Mouse (Mus musculus) kidney, adult 11 months (tissue): ENCODE results near the gene Ces2e.
"Not testable (repeated sequence)": the region's sequence is repeated elsewhere in the genome, so short reads cannot be mapped to it uniquely, and the experiment has no call there.

Experiments
- DNase-seq: peaks from one replicate; pipeline ENCODE4 v3.0.0; 2022

Gene Ces2e

GRCm38 (mm10) chr8:104925972-104926596 lies at the start of gene Ces2e:
TSS of gene Ces2e (plus strand) at chr8:104926260.
- peak; percentile 44 for DNase-seq

DNA sequence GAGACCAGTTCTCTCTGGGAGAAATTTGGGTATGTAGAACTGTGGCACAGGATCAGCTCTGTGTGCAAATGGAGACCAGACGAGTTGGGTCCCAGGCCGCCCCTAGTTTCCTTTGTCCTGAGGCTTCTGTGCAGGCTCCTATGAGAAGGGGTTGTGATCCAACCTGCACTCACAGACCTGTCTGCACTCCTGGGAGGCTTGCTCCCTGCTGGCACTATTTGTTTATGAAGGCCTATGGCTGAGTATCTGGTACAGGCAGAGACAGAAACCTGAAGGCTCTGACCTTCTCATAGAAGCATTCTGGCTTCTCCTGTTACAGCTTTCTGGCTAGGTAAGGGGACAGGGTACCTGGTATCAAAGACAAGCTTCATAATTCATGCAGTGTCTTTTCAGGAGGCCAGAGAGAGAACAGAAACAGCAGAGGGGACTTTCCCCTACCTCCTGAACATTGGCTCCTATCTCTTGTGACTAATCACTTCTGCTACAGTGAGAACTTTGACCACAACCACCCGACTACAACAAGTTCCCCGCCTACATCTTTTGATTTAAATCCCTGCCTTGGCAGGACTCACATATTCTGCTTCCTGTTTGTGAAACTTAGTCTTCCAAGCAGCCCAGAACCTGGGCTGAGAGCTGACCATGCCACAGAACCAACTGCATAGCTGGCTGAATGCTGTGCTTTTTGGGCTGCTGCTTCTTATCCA lies 39.7 kb upstream of the Ces2e start:
- DNase-seq: not testable (repeated sequence)

GRCm38 (mm10) chr8:104901746-104902145 lies 24.3 kb upstream of the Ces2e start:
- no peak for DNase-seq

DNA sequence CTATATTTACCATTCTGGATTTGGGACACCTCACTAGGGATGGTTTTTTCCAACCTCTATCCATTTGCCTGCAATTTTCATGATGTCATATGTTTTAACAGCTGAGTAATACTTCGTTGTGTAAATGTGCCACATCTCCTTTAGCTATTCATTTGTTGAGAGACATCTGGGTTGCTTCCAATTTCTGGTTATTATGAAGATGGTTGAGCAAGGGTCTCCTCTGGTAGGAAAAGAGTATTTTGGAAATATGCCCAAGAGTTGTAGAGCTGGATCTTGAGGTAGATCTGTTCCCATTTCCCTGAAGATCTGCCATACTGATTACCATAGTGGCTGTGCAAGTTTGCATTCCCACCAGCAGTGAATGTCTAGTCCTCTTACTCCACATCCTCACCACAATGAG lies 18.9 kb upstream of the Ces2e start:
- DNase-seq: no peak

- DNase-seq: peak; percentile 72
Observed at GRCm38 (mm10) chr8:104909021-104909420, 17.0 kb upstream of the Ces2e start.

DNA sequence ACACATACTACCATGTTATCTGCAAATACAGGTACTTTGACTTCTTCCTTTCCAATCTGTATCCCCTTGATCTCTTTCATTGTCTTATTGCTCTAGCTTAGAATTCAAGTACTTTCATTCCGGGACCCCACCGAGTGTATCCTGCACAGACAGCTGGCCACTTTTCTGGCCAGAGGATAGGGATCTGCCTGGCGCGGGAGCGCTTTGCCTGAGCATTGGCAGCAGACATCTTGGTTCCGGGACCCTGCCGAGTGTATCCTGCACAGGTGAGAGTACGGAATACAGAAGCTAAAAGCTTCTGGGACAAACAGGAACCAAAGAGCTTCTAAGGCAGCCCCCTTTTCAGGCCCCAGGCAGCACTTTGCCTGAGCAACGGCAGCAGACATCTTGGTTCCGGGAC lies 16.4 kb upstream of the Ces2e start:
- DNase-seq: not testable (repeated sequence)

GRCm38 (mm10) chr8:104927301-104927700 lies 1.2 kb downstream of the Ces2e start:
- no peak for DNase-seq

GRCm38 (mm10) chr8:104944665-104945064 lies 18.6 kb downstream of the Ces2e start:
- DNase-seq: no peak

DNA sequence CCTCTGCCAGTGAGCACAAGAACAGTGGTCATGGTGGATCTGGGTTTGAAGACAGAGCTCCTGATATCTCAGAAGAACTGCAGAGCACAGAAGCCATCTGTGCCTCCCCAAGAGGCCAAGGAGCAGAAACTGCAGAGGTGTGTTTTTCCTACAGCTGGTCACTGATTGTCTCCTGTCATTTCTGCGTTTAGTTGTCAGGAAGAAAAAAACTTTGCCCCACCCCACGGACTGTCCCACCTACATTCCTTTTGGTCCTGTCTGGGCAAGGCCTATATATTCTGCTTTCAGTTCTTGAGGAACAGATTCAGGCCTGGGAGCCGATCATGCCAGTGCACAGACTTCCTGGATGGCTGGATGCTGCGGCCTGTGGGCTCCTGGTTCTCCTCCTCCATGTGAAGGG lies 21.0 kb downstream of the Ces2e start, which contains the start of gene Ces2f:
Ces2f (plus strand) TSS at position 301 of the 400 bp plus-strand sequence.
- no peak for DNase-seq

DNA sequence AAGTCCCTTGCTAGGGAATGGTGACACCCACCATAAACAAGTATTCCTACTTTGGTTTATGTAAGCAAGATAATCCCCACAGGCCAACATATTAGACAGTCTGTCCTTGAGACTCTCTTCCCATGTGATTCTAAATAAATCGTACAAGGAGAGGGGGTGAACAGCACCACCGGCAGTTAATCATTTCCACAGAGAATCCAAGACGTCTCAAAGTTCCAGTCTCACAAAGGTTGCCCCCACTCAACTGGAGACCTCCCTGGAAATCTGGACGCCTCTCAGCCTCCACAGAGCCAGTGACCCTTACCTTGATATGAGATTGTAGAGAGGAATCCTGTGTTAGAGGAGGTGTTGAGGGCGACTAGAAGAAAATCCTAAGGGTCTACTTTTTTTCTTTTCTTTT lies 23.0 kb downstream of the Ces2e start:
- peak; percentile 65 for DNase-seq

GRCm38 (mm10) chr8:104961537-104961961 lies 35.5 kb downstream of the Ces2e start, which contains the start of gene Ces2g:
TSS of gene Ces2g (plus strand) at chr8:104961718.
- DNase-seq: peak; percentile 23

DNA sequence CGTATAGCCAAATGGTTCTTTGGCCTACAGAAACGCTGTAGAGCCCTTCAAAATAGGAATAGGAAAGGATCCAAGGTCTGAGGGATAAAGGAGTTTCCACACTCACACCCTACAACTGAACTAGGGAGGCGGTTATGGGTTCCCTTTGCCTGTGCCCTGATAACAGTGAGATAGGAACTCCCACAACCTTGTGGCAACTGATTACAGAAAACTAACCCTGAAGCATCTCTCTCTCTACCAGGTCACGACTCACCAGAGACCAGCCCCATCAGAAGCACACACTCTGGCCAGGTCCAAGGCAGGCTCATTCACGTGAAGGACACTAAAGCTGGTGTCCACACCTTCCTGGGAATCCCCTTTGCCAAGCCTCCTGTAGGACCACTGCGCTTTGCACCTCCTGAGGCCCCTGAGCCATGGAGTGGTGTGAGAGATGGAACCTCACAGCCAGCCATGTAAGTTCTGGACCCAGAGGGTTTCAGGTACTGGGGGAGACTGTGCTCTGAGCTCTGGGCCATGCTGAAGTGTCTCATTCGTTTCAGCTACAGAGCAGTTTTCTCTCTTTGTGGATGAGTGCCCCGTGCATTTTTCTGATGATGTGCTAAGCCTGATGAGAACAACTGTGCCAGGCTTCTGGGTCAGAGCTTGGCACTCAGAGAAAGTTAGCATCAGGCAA lies 36.3 kb downstream of the Ces2e start:
- DNase-seq: no peak

GRCm38 (mm10) chr8:104963375-104963894 lies 37.4 kb downstream of the Ces2e start:
- no peak for DNase-seq

GRCm38 (mm10) chr8:104984126-104984525 lies 58.1 kb downstream of the Ces2e start:
- peak; percentile 26 for DNase-seq
